Mouse (Mus musculus) ES-E14 (cell line): ENCODE results near the gene Pam.

Experiments
- CHD2 ChIP-seq: IDR thresholded peaks from 2 replicates; pipeline ENCODE4 v1.6.1; 2014; ENCODE audit warnings: mild to moderate bottlenecking, low read depth, low read length, inconsistent platforms
- HCFC1 ChIP-seq: IDR thresholded peaks from 2 replicates; pipeline ENCODE4 v1.6.1; 2012; ENCODE audit warnings: low read length, inconsistent platforms, borderline replicate concordance; ENCODE audit not compliant: insufficient read depth
- ZC3H11A ChIP-seq: IDR thresholded peaks from 2 replicates; pipeline ENCODE4 v1.6.1; 2012; ENCODE audit warnings: low read depth, mild to moderate bottlenecking, inconsistent platforms, low read length, borderline replicate concordance

DNA sequence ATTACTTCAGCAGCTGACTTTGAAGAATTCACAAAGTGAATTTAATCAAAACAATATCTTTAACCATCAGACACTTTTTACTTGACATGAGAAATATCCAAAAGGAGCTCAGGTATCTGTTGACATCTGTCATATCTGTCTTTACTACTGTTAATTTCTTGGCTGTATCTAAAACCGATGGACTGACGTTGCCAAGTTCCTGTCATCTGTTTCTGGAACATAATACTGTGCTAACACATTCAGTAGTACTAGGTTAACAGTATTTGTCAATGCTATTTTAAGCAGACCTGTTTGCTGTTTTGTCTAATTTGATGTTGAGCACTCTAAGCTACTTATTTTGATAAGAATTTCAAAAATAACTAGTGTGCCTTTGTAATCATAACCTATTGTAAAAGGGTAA, 307.0 kb downstream of the Pam start:
- no peak for TF ChIP-seq CHD2
- TF ChIP-seq HCFC1, result no peak
- no peak for TF ChIP-seq ZC3H11A
